Comparison of ENCODE assay signal across 8 mouse cellular contexts in the genomic region with DNA sequence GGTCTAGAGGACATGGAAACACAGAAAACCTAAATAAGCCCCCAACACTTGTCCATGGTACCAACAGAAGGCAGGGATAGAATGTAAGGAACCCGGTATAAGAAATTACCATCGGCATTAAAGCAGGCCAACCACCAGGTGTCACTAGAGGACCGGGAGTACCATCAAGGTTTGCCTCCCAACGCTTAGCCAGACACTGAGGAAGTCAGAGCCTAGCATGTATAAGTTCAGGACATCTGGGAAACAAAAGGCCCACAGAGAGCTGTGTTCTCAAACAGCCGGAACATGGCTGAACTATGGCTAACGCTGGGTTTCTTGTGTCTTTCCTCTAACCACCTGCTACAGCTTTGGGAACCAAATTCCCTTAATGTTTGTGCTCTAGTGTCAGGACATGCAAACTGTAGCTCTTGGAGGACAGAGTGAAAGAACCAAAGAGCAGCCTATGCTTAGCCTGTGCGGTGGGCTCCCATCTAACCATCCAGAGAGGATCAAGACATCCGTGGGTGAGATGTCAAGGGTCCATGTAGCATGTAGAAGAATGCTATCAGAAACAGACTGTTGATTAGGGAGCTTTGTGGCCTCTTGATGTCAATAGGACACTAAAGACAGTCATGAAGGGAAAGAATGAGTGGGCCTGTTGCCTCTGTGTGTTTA. TPM values are rescaled to one million over a fixed set of nuclear protein-coding genes. Genes with fewer than 3 reads are reported as not detected.
DNase-seq lines count a peak whose midpoint lies in the region; ATAC-seq and TF ChIP-seq lines count a peak whose summit lies in the region.

No protein-coding gene starts in this region.

- H3K27ac ChIP-seq in cortical plate, adult 2 months (ENCODE audit: insufficient read depth, low read length) = no peak overlapping the region
- H3K27ac ChIP-seq in limb, embryonic 14.5 days (replicated peaks; ENCODE audit: low read depth, low read length) = no peak overlapping the region
- no peak overlapping the region for H3K27ac ChIP-seq in stomach, embryonic 16.5 days (ENCODE audit: low read length)

- DNase-seq in urinary bladder, postnatal 14 days (ENCODE audit: low spot score) = peak; percentile 74
- DNase-seq in urinary bladder, adult 2 months (ENCODE audit: low spot score) = no peak
- peak; percentile 79 for DNase-seq in gastrocnemius, postnatal 10 days
- DNase-seq in kidney, adult 8-10 months = peak; percentile 41 to 68
- peak; percentile 92 for DNase-seq in limb, embryonic 14.5 days (ENCODE audit: low spot score)
- DNase-seq in naive thymus-derived CD4-positive, alpha-beta T cell, adult 2 months (ENCODE audit: low read depth) = peak; percentile 58

- no peaks in the 10 kb centered on the region for H3K36me3 ChIP-seq in limb, embryonic 14.5 days (ENCODE audit: control insufficient read depth, insufficient read depth, low read length)
- no peaks in the 10 kb centered on the region for H3K36me3 ChIP-seq in stomach, embryonic 16.5 days (ENCODE audit: control insufficient read depth, insufficient read depth, low read length)

- H3K9me3 ChIP-seq in limb, embryonic 14.5 days (ENCODE audit: control insufficient read depth, low read length) = no peaks in the 10 kb centered on the region
- H3K9me3 ChIP-seq in stomach, embryonic 16.5 days (replicated peaks; ENCODE audit: control insufficient read depth, low read length) = no peaks in the 10 kb centered on the region

- no peaks in the 10 kb centered on the region for H3K27me3 ChIP-seq in limb, embryonic 14.5 days (ENCODE audit: control insufficient read depth, insufficient read depth, low read length)
- H3K27me3 ChIP-seq in stomach, embryonic 16.5 days (ENCODE audit: control insufficient read depth, insufficient read depth, low read length) = no peaks in the 10 kb centered on the region

- 23% methylated on average over 8 of the region's 8 CpGs for WGBS in limb, embryonic 14.5 days
- WGBS in stomach, embryonic 16.5 days = 24% methylated on average over 8 of the region's 8 CpGs

- no peak overlapping the region for H3K9ac ChIP-seq in limb, embryonic 14.5 days (ENCODE audit: low read depth, low read length, severe bottlenecking)
- no peak overlapping the region for H3K9ac ChIP-seq in stomach, embryonic 16.5 days (ENCODE audit: low read length)

- no peak for TF ChIP-seq POLR2A in cortical plate, adult 2 months (IDR thresholded peaks at IDR 0.05; ENCODE audit: extremely low read depth, insufficient read depth, low read length)
- no peak for TF ChIP-seq POLR2A in limb, embryonic 14.5 days (IDR thresholded peaks at IDR 0.05; ENCODE audit: borderline replicate concordance, extremely low read depth, insufficient read depth, insufficient read length)

- ATAC-seq in limb, embryonic 14.5 days (ENCODE audit: low FRiP score, low read depth) = peak; percentile 75
- ATAC-seq in stomach, embryonic 16.5 days (ENCODE audit: insufficient read depth, low FRiP score) = 0 out of 2 replicates have a peak, but pooled peaks have one; percentile 48

- peak; percentile 96 for TF ChIP-seq CTCF in cortical plate, adult 2 months (IDR thresholded peaks at IDR 0.05; ENCODE audit: extremely low read depth, insufficient read depth, low read length)

- H3K4me1 ChIP-seq in cortical plate, adult 2 months (ENCODE audit: control insufficient read depth, insufficient read depth, low read length) = no peaks in the 10 kb centered on the region
- no peaks in the 10 kb centered on the region for H3K4me1 ChIP-seq in limb, embryonic 14.5 days (ENCODE audit: control insufficient read depth, insufficient read depth, low read length)
- peaks cover 3% of the 10 kb centered on the region; the same call in 1 of the 2 replicates for H3K4me1 ChIP-seq in stomach, embryonic 16.5 days (ENCODE audit: control insufficient read depth, insufficient read depth, low read length)

- H3K4me2 ChIP-seq in limb, embryonic 14.5 days (replicated peaks; ENCODE audit: low read depth, low read length, severe bottlenecking) = no peak overlapping the region
- H3K4me2 ChIP-seq in stomach, embryonic 16.5 days (ENCODE audit: low read depth, low read length) = no peak overlapping the region

- H3K4me3 ChIP-seq in cortical plate, adult 2 months (ENCODE audit: insufficient read depth, low read length) = no peak overlapping the region
- H3K4me3 ChIP-seq in limb, embryonic 14.5 days (replicated peaks; ENCODE audit: low read length) = no peak overlapping the region
- H3K4me3 ChIP-seq in stomach, embryonic 16.5 days (replicated peaks; ENCODE audit: low read length) = no peak overlapping the region

RNA-seq across cellular contexts. Expression of a gene that starts 13.6 kb away (rescaled TPM):
- 6.0 and 6.9 TPM in 2 replicates for polyA plus RNA-seq in urinary bladder, adult 2 months (2012; rRNA removed)
- polyA plus RNA-seq in cortical plate, adult 2 months (2012; rRNA removed) = 1.6 TPM in 2 replicates
- 1 to 10 TPM; 2.3 to 3.1 TPM for total RNA-seq in gastrocnemius, postnatal 10 days (2021)
- polyA plus RNA-seq in limb, embryonic 14.5 days (2012; rRNA removed) = 3.9 TPM in 2 replicates
- polyA plus RNA-seq in limb, embryonic 14.5 days (2014; fragmentation: Nextera tagmentation; extraction: Ambion mirVana) = 2.3 and 2.8 TPM in 2 replicates
- 14.2 and 14.6 TPM in 2 replicates for polyA plus RNA-seq in stomach, embryonic 16.5 days (2015; fragmentation: Nextera tagmentation; extraction: Ambion mirVana)

RNA-seq across cellular contexts. Expression of a gene that starts 41.1 kb away (rescaled TPM):
- 8.2 and 11.0 TPM in 2 replicates for polyA plus RNA-seq in urinary bladder, adult 2 months (2012; rRNA removed)
- 17.8 and 18.2 TPM in 2 replicates for polyA plus RNA-seq in cortical plate, adult 2 months (2012; rRNA removed)
- total RNA-seq in gastrocnemius, postnatal 10 days (2021) = 10 to 100 TPM; 19.2 to 22.5 TPM
- polyA plus RNA-seq in limb, embryonic 14.5 days (2012; rRNA removed) = 12.6 and 16.4 TPM in 2 replicates
- 20.1 and 23.9 TPM in 2 replicates for polyA plus RNA-seq in limb, embryonic 14.5 days (2014; fragmentation: Nextera tagmentation; extraction: Ambion mirVana)
- polyA plus RNA-seq in stomach, embryonic 16.5 days (2015; fragmentation: Nextera tagmentation; extraction: Ambion mirVana) = 32.0 and 34.1 TPM in 2 replicates
